Mouse (Mus musculus) kidney, embryonic 16.5 days (tissue): ENCODE measurements around the gene 1700021F07Rik. TPM values are rescaled to one million over a fixed set of nuclear protein-coding genes. Genes with fewer than 3 reads are reported as not detected.

Experiments used
- ATAC-seq: fragments of 200-750 bp; cut with Nextera tagmentation; 2 replicates; pipeline ENCODE4 v1.8.0; 2017; ENCODE audit warnings: moderate TSS enrichment; ENCODE audit not compliant: low FRiP score, low TSS enrichment
- H3K27ac ChIP-seq: fragments of 300-500 bp; sonication (generic); 2 replicates; pipeline ENCODE4 v1.5.1; 2014; ENCODE audit warnings: low read length
- H3K27me3 ChIP-seq: fragments of 300-500 bp; sonication (generic); 2 replicates; pipeline ENCODE4 v1.6.1; 2014; ENCODE audit warnings: low read length, control low read depth, mixed read lengths; ENCODE audit not compliant: insufficient read depth
- H3K36me3 ChIP-seq: fragments of 300-500 bp; sonication (generic); 2 replicates; pipeline ENCODE4 v1.6.1; 2014; ENCODE audit warnings: low read length, control low read depth, mixed read lengths; ENCODE audit not compliant: insufficient read depth
- H3K4me1 ChIP-seq: fragments of 300-500 bp; sonication (generic); 2 replicates; pipeline ENCODE4 v1.6.1; 2014; ENCODE audit warnings: low read length, control low read depth, mixed read lengths; ENCODE audit not compliant: insufficient read depth
- H3K4me2 ChIP-seq: fragments of 300-500 bp; sonication (generic); replicated peaks from 2 replicates; pipeline ENCODE4 v1.6.1; 2014; ENCODE audit warnings: low read depth, low read length
- H3K4me3 ChIP-seq: fragments of 300-500 bp; sonication (generic); 2 replicates; pipeline ENCODE4 v1.5.1; 2014; ENCODE audit warnings: mild to moderate bottlenecking, low read length
- H3K9ac ChIP-seq: fragments of 300-500 bp; sonication (generic); replicated peaks from 2 replicates; pipeline ENCODE4 v1.6.1; 2014; ENCODE audit warnings: low read length
- H3K9me3 ChIP-seq: fragments of 300-500 bp; sonication (generic); 2 replicates; pipeline ENCODE4 v1.6.1; 2016; ENCODE audit warnings: low read length, control low read depth
- WGBS: fragments of 180-500 bp; shearing (Covaris S2); extraction: QIAGEN DNeasy Blood & Tissue Kit; methylation state at CpG from one replicate; pipeline ENCODE4 v1.1.7; 2014; 5-methylcytosine and 5-hydroxymethylcytosine counted together
- polyA plus RNA-seq: library from polyadenylated mRNA; unstranded; fragments of >200 nt; fragmentation: Nextera tagmentation; extraction: Ambion mirVana; gene quantifications from 2 replicates; pipeline ENCODE4 v1.2.1, GENCODE M21; 2015

Gene 1700021F07Rik
- polyA plus RNA-seq, 1 experiment from 2014 or later, result not detected

DNA sequence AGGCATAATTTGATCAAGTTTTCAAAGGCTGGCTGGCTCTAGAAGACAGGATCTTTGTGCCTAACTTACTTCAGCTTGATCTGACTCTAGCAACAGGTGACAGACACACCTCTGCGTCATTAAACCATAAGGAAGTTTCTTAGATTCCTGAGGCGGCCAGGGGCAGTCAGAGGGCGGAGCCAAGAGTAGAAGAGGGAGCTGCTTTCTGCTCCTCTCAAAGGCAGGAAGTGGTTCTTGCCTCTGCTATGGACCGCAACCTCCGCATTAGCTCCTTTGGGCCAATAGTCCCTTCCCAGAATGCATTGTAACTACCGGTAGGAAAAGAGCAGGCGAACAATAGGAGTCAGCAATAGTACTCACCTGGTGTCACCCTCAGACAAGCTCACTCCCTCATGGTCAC, 12.2 kb downstream of the 1700021F07Rik start:
- Histone ChIP-seq H3K27ac (no peak overlapping the region), H3K4me1 (0 out of 2 replicates have a peak, but pooled peaks cover 13% of the 10 kb centered on the region), H3K4me3 (no peak overlapping the region), H3K36me3 (no peaks in the 10 kb centered on the region), H3K27me3 (no peaks in the 10 kb centered on the region), H3K9ac (no peak overlapping the region), H3K9me3 (no peaks in the 10 kb centered on the region), H3K4me2 (no peak overlapping the region)
- 72% methylated on average over 7 of the region's 7 CpGs for WGBS
- no peak for ATAC-seq

DNA sequence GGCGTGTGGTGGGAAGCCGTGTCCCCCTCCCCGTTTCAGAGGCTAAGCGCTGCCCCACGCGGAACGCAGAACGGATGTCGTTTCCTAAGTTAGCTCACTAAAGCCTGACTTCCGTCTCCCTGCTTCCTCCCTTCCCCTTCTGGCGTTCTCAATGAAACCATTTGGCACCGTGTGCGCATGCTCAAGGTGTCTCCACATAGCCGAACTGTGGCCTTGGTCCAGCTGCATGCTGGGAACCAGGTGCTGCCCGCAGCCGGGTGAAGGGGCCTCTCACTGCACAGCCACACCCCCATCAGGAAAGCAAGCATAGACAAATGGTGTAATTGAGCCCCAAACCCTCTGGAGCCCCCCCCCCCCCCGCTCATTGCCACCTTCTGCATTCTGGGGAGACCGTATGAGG, 13.0 kb downstream of the 1700021F07Rik start:
- Histone ChIP-seq H3K4me3 (no peak overlapping the region), H3K9me3 (no peaks in the 10 kb centered on the region), H3K27me3 (no peaks in the 10 kb centered on the region), H3K4me2 (peak overlapping the region; percentile 35), H3K4me1 (0 out of 2 replicates have a peak, but pooled peaks cover 13% of the 10 kb centered on the region), H3K9ac (no peak overlapping the region), H3K27ac (no peak overlapping the region), H3K36me3 (no peaks in the 10 kb centered on the region)
- ATAC-seq, result peak; percentile 54; the same call in 1 of the 2 replicates
- WGBS, result 69% methylated on average over 18 of the region's 18 CpGs

- ATAC-seq, result peak; percentile 82; the same call in 1 of the 2 replicates
- Histone ChIP-seq H3K27me3 (no peaks in the 10 kb centered on the region), H3K4me2 (peak overlapping the region; percentile 35), H3K36me3 (no peaks in the 10 kb centered on the region), H3K4me1 (0 out of 2 replicates have a peak, but pooled peaks cover 13% of the 10 kb centered on the region), H3K27ac (no peak overlapping the region), H3K9ac (no peak overlapping the region), H3K9me3 (no peaks in the 10 kb centered on the region), H3K4me3 (no peak overlapping the region)
- 60% methylated on average over 9 of the region's 9 CpGs for WGBS
Measured at GRCm38 (mm10) chr2:173535886-173536285, 13.5 kb downstream of the 1700021F07Rik start.

GRCm38 (mm10) chr2:173539781-173540180, 17.4 kb downstream of the 1700021F07Rik start:
- no peak overlapping the region for H3K4me2 ChIP-seq
- no peaks in the 10 kb centered on the region for H3K36me3 ChIP-seq
- H3K27me3 ChIP-seq, result no peaks in the 10 kb centered on the region
- WGBS, result 66% methylated on average over 15 of the region's 15 CpGs
- no peak overlapping the region for H3K4me3 ChIP-seq
- no peak overlapping the region for H3K9ac ChIP-seq
- no peak overlapping the region for H3K27ac ChIP-seq
- H3K4me1 ChIP-seq, result 0 out of 2 replicates have a peak, but pooled peaks cover 6% of the 10 kb centered on the region
- no peak for ATAC-seq
- H3K9me3 ChIP-seq, result no peaks in the 10 kb centered on the region

- no peak overlapping the region for H3K27ac ChIP-seq
- H3K4me1 ChIP-seq, result 0 out of 2 replicates have a peak, but pooled peaks cover 3% of the 10 kb centered on the region
- 74% methylated on average over 4 of the region's 4 CpGs for WGBS
Measured at GRCm38 (mm10) chr2:173541748-173542147, 19.4 kb downstream of the 1700021F07Rik start.

DNA sequence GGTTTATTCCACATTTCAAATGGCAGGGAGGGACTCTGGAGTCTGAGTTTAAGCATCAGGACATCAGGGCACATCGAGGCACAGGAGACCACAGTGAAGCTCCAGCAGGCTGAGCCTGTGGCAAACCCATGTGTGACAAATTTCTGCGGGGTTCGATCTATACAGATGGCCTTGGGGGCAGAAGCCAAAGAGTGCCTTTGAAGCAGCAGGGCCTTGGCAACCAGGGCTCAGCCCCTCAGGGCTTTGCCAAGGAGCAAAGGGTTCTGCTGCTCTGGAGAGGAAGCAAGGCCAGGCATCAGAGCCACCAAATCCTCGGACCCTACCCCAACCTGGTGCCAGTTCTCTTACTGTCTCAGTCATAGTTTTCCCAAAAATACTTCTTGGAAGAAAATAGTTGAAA, 20.3 kb downstream of the 1700021F07Rik start:
- Histone ChIP-seq H3K4me3 (no peak overlapping the region), H3K9me3 (no peaks in the 10 kb centered on the region), H3K4me1 (0 out of 2 replicates have a peak, but pooled peaks cover 3% of the 10 kb centered on the region), H3K36me3 (no peaks in the 10 kb centered on the region), H3K27me3 (no peaks in the 10 kb centered on the region), H3K27ac (no peak overlapping the region), H3K9ac (no peak overlapping the region), H3K4me2 (no peak overlapping the region)
- no peak for ATAC-seq
- WGBS, result 88% methylated on average over 4 of the region's 4 CpGs

More at GRCm38 (mm10) chr2:173541748-173542147, 19.4 kb downstream of the 1700021F07Rik start:
- H3K27me3 ChIP-seq, result no peaks in the 10 kb centered on the region
- H3K4me3 ChIP-seq, result no peak overlapping the region
- no peak for ATAC-seq
- H3K4me2 ChIP-seq, result no peak overlapping the region
- H3K9ac ChIP-seq, result no peak overlapping the region
- no peaks in the 10 kb centered on the region for H3K9me3 ChIP-seq
- no peaks in the 10 kb centered on the region for H3K36me3 ChIP-seq

GRCm38 (mm10) chr2:173545992-173546703, 23.8 kb downstream of the 1700021F07Rik start:
- no peak overlapping the region for H3K9ac ChIP-seq
- no peak overlapping the region for H3K4me2 ChIP-seq
- H3K9me3 ChIP-seq, result no peaks in the 10 kb centered on the region
- no peak overlapping the region for H3K27ac ChIP-seq
- no peaks in the 10 kb centered on the region for H3K36me3 ChIP-seq
- H3K27me3 ChIP-seq, result no peaks in the 10 kb centered on the region
- 41% methylated on average over 15 of the region's 15 CpGs for WGBS
- H3K4me1 ChIP-seq, result 0 out of 2 replicates have a peak, but pooled peaks cover 3% of the 10 kb centered on the region
- no peak overlapping the region for H3K4me3 ChIP-seq
- peak; percentile 49; the same call in 1 of the 2 replicates for ATAC-seq

GRCm38 (mm10) chr2:173549236-173549635, 26.9 kb downstream of the 1700021F07Rik start:
- ATAC-seq, result no peak
- no peaks in the 10 kb centered on the region for H3K9me3 ChIP-seq
- no peak overlapping the region for H3K9ac ChIP-seq
- no peak overlapping the region for H3K27ac ChIP-seq
- WGBS, result 61% methylated on average over 10 of the region's 10 CpGs
- no peak overlapping the region for H3K4me3 ChIP-seq
- 0 out of 2 replicates have a peak, but pooled peaks cover 3% of the 10 kb centered on the region for H3K27me3 ChIP-seq
- no peak overlapping the region for H3K4me2 ChIP-seq
- 0 out of 2 replicates have a peak, but pooled peaks cover 3% of the 10 kb centered on the region for H3K4me1 ChIP-seq
- H3K36me3 ChIP-seq, result no peaks in the 10 kb centered on the region

DNA sequence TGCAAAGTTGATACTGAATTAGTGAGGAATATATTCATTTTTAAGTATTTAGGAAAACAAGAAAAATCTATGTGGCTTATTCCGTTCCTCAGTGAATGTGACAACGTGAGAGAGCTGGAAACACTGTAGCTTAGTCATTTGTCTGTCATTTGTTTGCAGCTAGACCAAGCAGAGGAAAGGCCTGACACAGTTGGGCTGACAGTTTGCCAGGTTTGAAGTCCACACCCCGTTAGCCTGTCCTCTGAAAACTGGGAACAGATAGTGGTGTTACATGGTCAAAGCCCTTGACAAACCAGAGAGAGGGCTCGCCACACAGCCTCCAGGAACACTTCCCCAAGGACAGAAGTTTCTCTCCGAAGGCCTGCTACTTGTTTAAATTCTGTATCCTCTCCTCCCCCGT, 28.3 kb downstream of the 1700021F07Rik start:
- Histone ChIP-seq H3K4me1 (0 out of 2 replicates have a peak, but pooled peaks cover 3% of the 10 kb centered on the region), H3K27me3 (0 out of 2 replicates have a peak, but pooled peaks cover 3% of the 10 kb centered on the region), H3K4me2 (no peak overlapping the region), H3K9me3 (no peaks in the 10 kb centered on the region), H3K27ac (no peak overlapping the region), H3K36me3 (no peaks in the 10 kb centered on the region), H3K4me3 (no peak overlapping the region), H3K9ac (no peak overlapping the region)
- 71% methylated on average over 6 of the region's 6 CpGs for WGBS
- ATAC-seq, result no peak

GRCm38 (mm10) chr2:173553863-173554262, 31.5 kb downstream of the 1700021F07Rik start:
- no peak for ATAC-seq
- no peaks in the 10 kb centered on the region for H3K9me3 ChIP-seq
- H3K27me3 ChIP-seq, result 0 out of 2 replicates have a peak, but pooled peaks cover 3% of the 10 kb centered on the region
- no peak overlapping the region for H3K27ac ChIP-seq
- H3K9ac ChIP-seq, result no peak overlapping the region
- H3K36me3 ChIP-seq, result no peaks in the 10 kb centered on the region
- 40% methylated on average over 9 of the region's 9 CpGs for WGBS
- H3K4me3 ChIP-seq, result no peak overlapping the region
- no peaks in the 10 kb centered on the region for H3K4me1 ChIP-seq
- H3K4me2 ChIP-seq, result no peak overlapping the region
